Mouse (Mus musculus): Measurements from ENCODE around the gene Stk40. TPM values are rescaled to one million over a fixed set of nuclear protein-coding genes. Genes with fewer than 3 reads are reported as not detected.

Gene Stk40
- polyA plus RNA-seq, 1 experiment from 2014 or later = 15.2 TPM

DNA sequence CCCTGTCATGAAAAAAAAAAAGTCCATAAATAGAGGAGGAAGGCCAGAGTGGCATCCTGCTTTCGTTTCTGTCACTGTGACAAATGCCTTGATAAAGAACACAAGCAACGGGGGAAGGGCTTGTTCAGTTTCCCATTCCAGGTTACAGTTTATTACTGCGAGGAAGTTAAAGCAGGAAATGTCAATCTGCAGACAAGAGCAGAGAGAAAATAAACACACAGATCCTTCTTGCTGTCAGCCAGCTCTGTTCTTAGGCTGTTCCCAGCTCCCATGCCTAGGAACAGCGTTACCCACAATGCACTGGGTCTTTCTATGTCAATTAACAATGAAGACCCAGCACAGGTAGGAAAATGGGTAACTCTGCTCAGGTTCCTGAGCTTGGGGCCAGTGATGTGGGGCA lies 51.4 kb downstream of the Stk40 start:
- no peak overlapping the region for H3K9ac ChIP-seq (replicated peaks; ENCODE audit: low read depth, low read length)
- H3K4me2 ChIP-seq (ENCODE audit: low read depth, low read length) = no peak overlapping the region
- H3K9me3 ChIP-seq (ENCODE audit: control insufficient read depth, low read length) = no peaks in the 10 kb centered on the region
- H3K4me1 ChIP-seq (ENCODE audit: control insufficient read depth, insufficient read depth, low read length) = no peaks in the 10 kb centered on the region
- no peaks in the 10 kb centered on the region for H3K27me3 ChIP-seq (ENCODE audit: control insufficient read depth, insufficient read depth, low read length)
- 61% methylated on average over 4 of the region's 4 CpGs for WGBS
- H3K36me3 ChIP-seq (ENCODE audit: control insufficient read depth, insufficient read depth, low read length) = no peaks in the 10 kb centered on the region
- no peak overlapping the region for H3K27ac ChIP-seq (ENCODE audit: low read depth, low read length)
- no peak for ATAC-seq (ENCODE audit: low read depth)
- H3K4me3 ChIP-seq (ENCODE audit: low read depth, low read length) = no peak overlapping the region

GRCm38 (mm10) chr4:126155869-126156268 lies 52.1 kb downstream of the Stk40 start:
- Histone ChIP-seq H3K4me1 (ENCODE audit: control insufficient read depth, insufficient read depth, low read length) (no peaks in the 10 kb centered on the region), H3K4me2 (ENCODE audit: low read depth, low read length) (no peak overlapping the region), H3K27me3 (ENCODE audit: control insufficient read depth, insufficient read depth, low read length) (no peaks in the 10 kb centered on the region), H3K27ac (ENCODE audit: low read depth, low read length) (0 out of 2 replicates have a peak overlapping the region, but pooled peaks have one; percentile 28), H3K36me3 (ENCODE audit: control insufficient read depth, insufficient read depth, low read length) (no peaks in the 10 kb centered on the region), H3K4me3 (ENCODE audit: low read depth, low read length) (no peak overlapping the region), H3K9me3 (ENCODE audit: control insufficient read depth, low read length) (no peaks in the 10 kb centered on the region), H3K9ac (replicated peaks; ENCODE audit: low read depth, low read length) (no peak overlapping the region)
- WGBS = 56% methylated on average over 2 of the region's 2 CpGs
- ATAC-seq (ENCODE audit: low read depth) = no peak

DNA sequence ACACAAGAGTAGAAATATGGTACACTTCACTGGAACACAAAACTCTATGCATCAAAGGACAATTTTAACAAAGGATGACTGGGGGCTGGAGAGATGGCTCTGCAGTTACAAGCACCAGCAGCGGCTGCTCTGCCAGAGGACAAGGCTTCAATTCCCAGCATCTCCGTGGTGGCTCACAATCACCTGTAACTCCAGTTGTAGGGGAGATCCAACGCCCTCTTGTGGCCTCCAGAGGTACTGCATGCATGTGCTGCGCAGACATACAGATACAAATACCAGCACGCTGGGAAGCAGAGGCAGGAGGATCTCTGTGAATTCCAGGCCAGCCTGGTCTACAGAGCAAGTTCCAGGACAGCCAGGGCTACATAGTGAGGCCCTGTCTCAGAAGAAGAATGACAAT lies 52.9 kb downstream of the Stk40 start:
- Histone ChIP-seq H3K9me3 (ENCODE audit: control insufficient read depth, low read length) (no peaks in the 10 kb centered on the region), H3K27ac (ENCODE audit: low read depth, low read length) (no peak overlapping the region), H3K4me1 (ENCODE audit: control insufficient read depth, insufficient read depth, low read length) (no peaks in the 10 kb centered on the region), H3K4me3 (ENCODE audit: low read depth, low read length) (no peak overlapping the region), H3K27me3 (ENCODE audit: control insufficient read depth, insufficient read depth, low read length) (no peaks in the 10 kb centered on the region), H3K4me2 (ENCODE audit: low read depth, low read length) (no peak overlapping the region), H3K36me3 (ENCODE audit: control insufficient read depth, insufficient read depth, low read length) (no peaks in the 10 kb centered on the region), H3K9ac (replicated peaks; ENCODE audit: low read depth, low read length) (no peak overlapping the region)
- 59% methylated on average over 5 of the region's 5 CpGs for WGBS
- no peak for ATAC-seq (ENCODE audit: low read depth)

- Histone ChIP-seq H3K36me3 (ENCODE audit: control insufficient read depth, insufficient read depth, low read length) (no peaks in the 10 kb centered on the region), H3K4me2 (ENCODE audit: low read depth, low read length) (no peak overlapping the region), H3K27ac (ENCODE audit: low read depth, low read length) (no peak overlapping the region), H3K9me3 (ENCODE audit: control insufficient read depth, low read length) (no peaks in the 10 kb centered on the region), H3K4me1 (ENCODE audit: control insufficient read depth, insufficient read depth, low read length) (no peaks in the 10 kb centered on the region), H3K9ac (replicated peaks; ENCODE audit: low read depth, low read length) (no peak overlapping the region), H3K4me3 (ENCODE audit: low read depth, low read length) (no peak overlapping the region), H3K27me3 (ENCODE audit: control insufficient read depth, insufficient read depth, low read length) (no peaks in the 10 kb centered on the region)
- 93% methylated on average over 6 of the region's 6 CpGs for WGBS
- ATAC-seq (ENCODE audit: low read depth) = no peak
Observed at GRCm38 (mm10) chr4:126157562-126157961, 53.8 kb downstream of the Stk40 start.

GRCm38 (mm10) chr4:126159455-126159854 lies 55.7 kb downstream of the Stk40 start:
- Histone ChIP-seq H3K9ac (replicated peaks; ENCODE audit: low read depth, low read length) (no peak overlapping the region), H3K4me1 (ENCODE audit: control insufficient read depth, insufficient read depth, low read length) (no peaks in the 10 kb centered on the region), H3K27ac (ENCODE audit: low read depth, low read length) (no peak overlapping the region), H3K36me3 (ENCODE audit: control insufficient read depth, insufficient read depth, low read length) (no peaks in the 10 kb centered on the region), H3K9me3 (ENCODE audit: control insufficient read depth, low read length) (no peaks in the 10 kb centered on the region), H3K27me3 (ENCODE audit: control insufficient read depth, insufficient read depth, low read length) (no peaks in the 10 kb centered on the region), H3K4me3 (ENCODE audit: low read depth, low read length) (no peak overlapping the region), H3K4me2 (ENCODE audit: low read depth, low read length) (no peak overlapping the region)
- 68% methylated on average over 8 of the region's 8 CpGs for WGBS
- ATAC-seq (ENCODE audit: low read depth) = no peak

DNA sequence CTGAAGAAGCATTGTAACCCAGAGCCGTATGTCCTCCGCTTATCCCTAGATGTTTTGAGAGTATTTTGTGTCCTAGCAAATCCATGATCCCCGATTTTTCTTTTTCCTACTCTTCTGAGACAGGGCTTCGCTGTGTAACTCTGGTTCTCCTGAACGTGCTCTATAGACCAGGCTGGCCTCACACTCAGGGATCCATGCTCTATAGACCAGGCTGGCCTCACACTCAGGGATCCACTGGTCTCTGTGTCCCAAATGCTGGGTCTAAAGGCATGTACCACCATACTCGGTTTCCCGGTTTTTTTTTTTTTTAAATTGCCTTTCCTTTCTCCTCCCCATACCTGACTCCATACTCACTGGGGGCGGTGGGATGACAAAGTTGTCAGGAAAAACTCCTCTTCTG lies 57.2 kb downstream of the Stk40 start:
- Histone ChIP-seq H3K4me1 (ENCODE audit: control insufficient read depth, insufficient read depth, low read length) (no peaks in the 10 kb centered on the region), H3K4me3 (ENCODE audit: low read depth, low read length) (no peak overlapping the region), H3K27ac (ENCODE audit: low read depth, low read length) (no peak overlapping the region), H3K9me3 (ENCODE audit: control insufficient read depth, low read length) (no peaks in the 10 kb centered on the region), H3K27me3 (ENCODE audit: control insufficient read depth, insufficient read depth, low read length) (no peaks in the 10 kb centered on the region), H3K9ac (replicated peaks; ENCODE audit: low read depth, low read length) (no peak overlapping the region), H3K4me2 (ENCODE audit: low read depth, low read length) (no peak overlapping the region), H3K36me3 (ENCODE audit: control insufficient read depth, insufficient read depth, low read length) (peaks cover 4% of the 10 kb centered on the region)
- whole genome bisulfite sequencing = 90% methylated on average over 8 of the region's 8 CpGs
- ATAC-seq (ENCODE audit: low read depth) = no peak

- H3K27ac ChIP-seq (ENCODE audit: low read depth, low read length) = no peak overlapping the region
- WGBS = 94% methylated on average over 6 of the region's 6 CpGs
- no peak overlapping the region for H3K4me3 ChIP-seq (ENCODE audit: low read depth, low read length)
- H3K9me3 ChIP-seq (ENCODE audit: control insufficient read depth, low read length) = no peaks in the 10 kb centered on the region
- ATAC-seq (ENCODE audit: low read depth) = no peak
- H3K9ac ChIP-seq (replicated peaks; ENCODE audit: low read depth, low read length) = no peak overlapping the region
- H3K36me3 ChIP-seq (ENCODE audit: control insufficient read depth, insufficient read depth, low read length) = peaks cover 9% of the 10 kb centered on the region
- H3K4me2 ChIP-seq (ENCODE audit: low read depth, low read length) = no peak overlapping the region
- no peaks in the 10 kb centered on the region for H3K4me1 ChIP-seq (ENCODE audit: control insufficient read depth, insufficient read depth, low read length)
- H3K27me3 ChIP-seq (ENCODE audit: control insufficient read depth, insufficient read depth, low read length) = no peaks in the 10 kb centered on the region
Observed at GRCm38 (mm10) chr4:126161456-126161855, 57.7 kb downstream of the Stk40 start.

DNA sequence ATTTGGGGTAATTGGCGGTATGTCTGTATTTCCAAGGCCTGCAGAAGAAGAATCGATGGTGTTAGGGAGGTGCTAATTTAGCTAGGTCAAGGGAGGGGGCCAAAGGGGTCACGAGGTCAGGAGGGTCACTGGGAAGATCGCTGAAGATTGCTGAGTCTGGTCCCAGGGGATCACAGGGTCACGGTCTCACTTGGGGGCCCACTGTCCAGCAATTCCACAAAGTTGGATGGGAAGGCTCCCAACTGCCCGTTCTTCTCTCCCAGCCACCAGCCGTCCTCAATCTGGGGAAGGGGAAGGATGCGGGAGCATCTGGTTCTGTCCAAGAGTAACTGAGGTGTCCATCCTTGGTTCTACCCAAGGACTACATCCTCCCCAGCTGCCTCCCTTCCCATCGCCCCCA lies 58.2 kb downstream of the Stk40 start:
- 70% methylated on average over 9 of the region's 9 CpGs for WGBS
- H3K9me3 ChIP-seq (ENCODE audit: control insufficient read depth, low read length) = no peaks in the 10 kb centered on the region
- no peak overlapping the region for H3K4me3 ChIP-seq (ENCODE audit: low read depth, low read length)
- no peaks in the 10 kb centered on the region for H3K27me3 ChIP-seq (ENCODE audit: control insufficient read depth, insufficient read depth, low read length)
- no peaks in the 10 kb centered on the region for H3K4me1 ChIP-seq (ENCODE audit: control insufficient read depth, insufficient read depth, low read length)
- peaks cover 14% of the 10 kb centered on the region for H3K36me3 ChIP-seq (ENCODE audit: control insufficient read depth, insufficient read depth, low read length)
- no peak overlapping the region for H3K9ac ChIP-seq (replicated peaks; ENCODE audit: low read depth, low read length)
- no peak; the same call in 1 of the 2 replicates for ATAC-seq (ENCODE audit: low read depth)
- H3K27ac ChIP-seq (ENCODE audit: low read depth, low read length) = no peak overlapping the region
- H3K4me2 ChIP-seq (ENCODE audit: low read depth, low read length) = peak overlapping the region; percentile 89

DNA sequence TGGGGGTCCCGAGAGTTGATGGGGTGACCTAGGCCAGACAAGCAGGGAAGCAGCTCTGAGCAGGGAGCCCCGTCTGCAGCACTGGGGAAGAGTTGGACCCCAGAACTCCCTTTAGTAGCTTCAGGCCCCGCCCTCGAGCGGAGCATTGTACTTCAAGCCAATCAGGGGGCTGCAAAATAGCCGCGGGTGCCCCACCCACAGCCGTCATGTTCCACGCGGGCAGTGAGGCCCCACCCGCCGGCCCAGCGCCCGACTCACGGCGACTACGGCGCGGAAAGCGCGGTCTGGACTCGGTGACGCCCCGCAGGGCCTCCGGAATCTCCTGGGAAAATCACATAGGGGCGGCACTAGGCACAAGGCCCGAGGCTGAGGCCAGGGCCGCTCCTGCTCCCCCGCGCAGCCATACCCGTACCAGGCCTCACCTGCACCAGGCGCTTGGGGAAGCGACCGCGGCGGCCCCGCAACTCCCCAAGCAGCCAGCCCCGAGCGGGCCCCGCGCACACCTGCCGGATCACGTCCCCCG lies 58.8 kb downstream of the Stk40 start:
- 1% methylated on average over 44 of the region's 44 CpGs for WGBS
- ATAC-seq (ENCODE audit: low read depth) = peak; percentile 86
- H3K4me2 ChIP-seq (ENCODE audit: low read depth, low read length) = peak overlapping the region; percentile 89
- H3K9ac ChIP-seq (replicated peaks; ENCODE audit: low read depth, low read length) = peak overlapping the region; percentile 50
- peak overlapping the region; percentile 39 for H3K4me3 ChIP-seq (ENCODE audit: low read depth, low read length)
- H3K27ac ChIP-seq (ENCODE audit: low read depth, low read length) = no peak overlapping the region
- no peaks in the 10 kb centered on the region for H3K9me3 ChIP-seq (ENCODE audit: control insufficient read depth, low read length)
- H3K4me1 ChIP-seq (ENCODE audit: control insufficient read depth, insufficient read depth, low read length) = no peaks in the 10 kb centered on the region
- H3K36me3 ChIP-seq (ENCODE audit: control insufficient read depth, insufficient read depth, low read length) = peaks cover 16% of the 10 kb centered on the region
- H3K27me3 ChIP-seq (ENCODE audit: control insufficient read depth, insufficient read depth, low read length) = no peaks in the 10 kb centered on the region

Measured in neural tube, embryonic 14.5 days (tissue).